Mouse (Mus musculus): ENCODE data around the gene Tnnt2. TPM values are rescaled to one million over a fixed set of nuclear protein-coding genes. Genes with fewer than 3 reads are reported as not detected.

The Tnnt2 gene
- total RNA-seq, 1 experiment from 2014 or later = not detected

- no peak for ATAC-seq (replicated peaks; ENCODE audit: low read depth, poor library complexity, severe bottlenecking)
Measured at GRCm38 (mm10) chr1:135814531-135814930, 21.6 kb upstream of the Tnnt2 start.

- ATAC-seq (replicated peaks; ENCODE audit: low read depth, poor library complexity, severe bottlenecking) = no peak
Measured at GRCm38 (mm10) chr1:135817595-135817994, 18.6 kb upstream of the Tnnt2 start.

GRCm38 (mm10) chr1:135818481-135819086 is 17.6 kb upstream of the Tnnt2 start, which contains the start of gene Lad1:
Lad1 (plus strand) TSS chr1:135818598.
- no peak for ATAC-seq (replicated peaks; ENCODE audit: low read depth, poor library complexity, severe bottlenecking)

- ATAC-seq (replicated peaks; ENCODE audit: low read depth, poor library complexity, severe bottlenecking) = no peak
Measured at GRCm38 (mm10) chr1:135820071-135820470, 16.1 kb upstream of the Tnnt2 start.

- ATAC-seq (replicated peaks; ENCODE audit: low read depth, poor library complexity, severe bottlenecking) = no peak
Measured at GRCm38 (mm10) chr1:135820736-135821364, 15.3 kb upstream of the Tnnt2 start.

GRCm38 (mm10) chr1:135821780-135822179 is 14.4 kb upstream of the Tnnt2 start:
- ATAC-seq (replicated peaks; ENCODE audit: low read depth, poor library complexity, severe bottlenecking) = no peak

- ATAC-seq (replicated peaks; ENCODE audit: low read depth, poor library complexity, severe bottlenecking) = peak; percentile 80
Measured at GRCm38 (mm10) chr1:135828918-135829317, 7.2 kb upstream of the Tnnt2 start.

GRCm38 (mm10) chr1:135834206-135834859 is 1.8 kb upstream of the Tnnt2 start:
- ATAC-seq (replicated peaks; ENCODE audit: low read depth, poor library complexity, severe bottlenecking) = no peak

GRCm38 (mm10) chr1:135834983-135835382 is 1.2 kb upstream of the Tnnt2 start:
- no peak for ATAC-seq (replicated peaks; ENCODE audit: low read depth, poor library complexity, severe bottlenecking)

- ATAC-seq (replicated peaks; ENCODE audit: low read depth, poor library complexity, severe bottlenecking) = no peak
Measured at GRCm38 (mm10) chr1:135838626-135839025, 2.5 kb downstream of the Tnnt2 start.

GRCm38 (mm10) chr1:135839065-135839464 is 2.9 kb downstream of the Tnnt2 start:
- no peak for ATAC-seq (replicated peaks; ENCODE audit: low read depth, poor library complexity, severe bottlenecking)

- ATAC-seq (replicated peaks; ENCODE audit: low read depth, poor library complexity, severe bottlenecking) = no peak
Measured at GRCm38 (mm10) chr1:135840675-135841395, 4.7 kb downstream of the Tnnt2 start.

- ATAC-seq (replicated peaks; ENCODE audit: low read depth, poor library complexity, severe bottlenecking) = no peak
Measured at GRCm38 (mm10) chr1:135843519-135844262, 7.5 kb downstream of the Tnnt2 start.

GRCm38 (mm10) chr1:135844481-135844880 is 8.3 kb downstream of the Tnnt2 start:
- no peak for ATAC-seq (replicated peaks; ENCODE audit: low read depth, poor library complexity, severe bottlenecking)

- no peak for ATAC-seq (replicated peaks; ENCODE audit: low read depth, poor library complexity, severe bottlenecking)
Measured at GRCm38 (mm10) chr1:135846632-135847031, 10.5 kb downstream of the Tnnt2 start.

- ATAC-seq (replicated peaks; ENCODE audit: low read depth, poor library complexity, severe bottlenecking) = peak; percentile 66
Measured at GRCm38 (mm10) chr1:135847139-135847562, 11.0 kb downstream of the Tnnt2 start.

GRCm38 (mm10) chr1:135847611-135848351 is 11.6 kb downstream of the Tnnt2 start:
- 0 out of 2 replicates have a peak, but pooled peaks have one; percentile 10 for ATAC-seq (replicated peaks; ENCODE audit: low read depth, poor library complexity, severe bottlenecking)

GRCm38 (mm10) chr1:135850722-135851512 is 14.8 kb downstream of the Tnnt2 start:
- ATAC-seq (replicated peaks; ENCODE audit: low read depth, poor library complexity, severe bottlenecking) = peak; percentile 66
